Comparison of ENCODE assay signal across 20 mouse cellular contexts in the genomic region with DNA sequence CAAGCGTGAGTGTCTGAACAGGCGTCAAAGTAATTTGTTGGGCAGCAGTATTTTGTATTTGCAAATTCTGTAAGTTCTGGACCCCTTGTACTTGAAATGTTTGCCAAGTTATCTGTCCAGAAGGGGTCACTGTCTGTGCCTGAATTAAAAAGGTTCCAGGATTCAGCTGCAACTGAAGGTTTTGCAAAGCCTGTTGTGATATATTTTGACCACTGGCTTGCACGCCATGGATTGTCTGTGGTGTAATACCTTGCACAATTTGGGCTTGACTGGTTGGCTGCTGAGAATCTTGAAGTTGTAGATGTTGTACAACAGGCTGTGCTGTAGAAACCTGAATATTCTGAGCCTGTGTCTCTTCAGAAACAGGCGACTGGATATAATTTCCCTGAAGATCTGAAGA. TPM values are rescaled to one million over a fixed set of nuclear protein-coding genes. Genes with fewer than 3 reads are reported as not detected.
A peak's percentile ranks its signal among the peaks of the same experiment; 100 is the strongest.
DNase-seq lines count a peak whose midpoint lies in the region; ATAC-seq and TF ChIP-seq lines count a peak whose summit lies in the region.
"Had no signal": no experiment of that assay in that cellular context is flagged by ENCODE, and none has a peak within 500 bp of the region (broad histone marks: within the 10 kb centered on the region; RNA-seq: fewer than 3 reads in every experiment).

No protein-coding gene starts in this region.

- no peak overlapping the region for H3K4me2 ChIP-seq in CH12.LX (ENCODE audit: insufficient read depth, low read depth, poor library complexity, severe bottlenecking)
- H3K4me2 ChIP-seq: forebrain, embryonic 15.5 days; kidney, embryonic 15.5 days; limb, embryonic 13.5 days had no signal

- TF ChIP-seq CTCF in layer of hippocampus, adult 2 months (conservative IDR thresholded peaks at IDR 0.05), result 0 out of 2 replicates have a peak, but pooled peaks have one; percentile 13
- TF ChIP-seq CTCF in CH12.LX (conservative IDR thresholded peaks at IDR 0.05 in 1 of 2, IDR thresholded peaks at IDR 0.05 in 1 of 2; ENCODE audit: low read depth in 2 of 2, low read length in 2 of 2), result peak in 1 of 2 experiments; percentile 41; a peak in 2 of 4 replicates

- 96% methylated on average over 4 of the region's 4 CpGs for WGBS in embryonic facial prominence, embryonic 10.5 days

- in situ Hi-C loops in CH12.LX (cut with MboI; ENCODE audit: low pct_ligation_motif_present, low pct_unique_long_range_greater_than_20kb, low sequenced_read_pairs), result loop anchor here (5.0 to 25.0 kb wide), 2 partner anchors 87 to 317 kb away; no protein-coding TSS in a partner anchor

- peak; percentile 91 for ATAC-seq in megakaryocyte progenitor cell, adult 5-6 weeks (replicated peaks; ENCODE audit: poor library complexity)
- ATAC-seq: forebrain, embryonic 15.5 days had no signal

- TF ChIP-seq EP300 in CH12.LX (IDR thresholded peaks at IDR 0.05; ENCODE audit: low read length), result no peak

- intact Hi-C loops in heart, postnatal 36 days (cut with DNase I), result loop anchor here (10.0 kb wide), 1 partner anchor 456 kb away; no protein-coding TSS in a partner anchor

- H3K4me3 ChIP-seq in layer of hippocampus, adult 2 months, result no peak overlapping the region
- no peak overlapping the region for H3K4me3 ChIP-seq in CH12.LX (replicated peaks in 1 of 3; ENCODE audit: low read depth in 2 of 3, low read length in 2 of 3, poor library complexity in 1 of 3)
- no peak overlapping the region for H3K4me3 ChIP-seq in embryonic facial prominence, embryonic 10.5 days
- H3K4me3 ChIP-seq: forebrain, embryonic 15.5 days; gastrocnemius, adult 2 months; kidney, embryonic 15.5 days; left cerebral cortex, adult 2 months; limb, embryonic 13.5 days; midbrain, embryonic 10.5 days had no signal

- peaks cover 25 to 64% of the 10 kb centered on the region in 2 experiments for H3K36me3 ChIP-seq in CH12.LX (replicated peaks in 1 of 2; ENCODE audit: control insufficient read depth in 1 of 2, insufficient read depth in 1 of 2, low read length in 1 of 2)
- peaks cover 68% of the 10 kb centered on the region for H3K36me3 ChIP-seq in embryonic facial prominence, embryonic 10.5 days (replicated peaks)

- H3K9me3 ChIP-seq in CH12.LX (replicated peaks; ENCODE audit: low read length), result no peaks in the 10 kb centered on the region
- no peaks in the 10 kb centered on the region for H3K9me3 ChIP-seq in embryonic facial prominence, embryonic 10.5 days
- H3K9me3 ChIP-seq: forebrain, embryonic 15.5 days; kidney, embryonic 15.5 days; limb, embryonic 13.5 days; midbrain, embryonic 10.5 days had no signal

- no peak overlapping the region for H3K27ac ChIP-seq in layer of hippocampus, adult 2 months
- no peak overlapping the region for H3K27ac ChIP-seq in CH12.LX (ENCODE audit: insufficient read depth, low read depth)
- H3K27ac ChIP-seq in embryonic facial prominence, embryonic 10.5 days (replicated peaks), result no peak overlapping the region
- H3K27ac ChIP-seq: forebrain, embryonic 15.5 days; gastrocnemius, adult 2 months; kidney, embryonic 15.5 days; left cerebral cortex, adult 2 months; limb, embryonic 13.5 days; midbrain, embryonic 10.5 days had no signal

- TF ChIP-seq RAD21 in CH12.LX (IDR thresholded peaks at IDR 0.05; ENCODE audit: low read depth, low read length), result peak; percentile 38

- DNase-seq in layer of hippocampus, adult 2 months (ENCODE audit: low spot score in 2 of 2), result no peak
- no peak for DNase-seq in layer of hippocampus, postnatal 14 days (ENCODE audit: low spot score in 2 of 2)
- DNase-seq in CH12.LX (ENCODE audit: extremely low read depth), result no peak
- DNase-seq in adipocyte (ENCODE audit: low spot score), result peak; percentile 51
- DNase-seq in heart, postnatal 36 days, result no peak
- no peak for DNase-seq in embryonic facial prominence, embryonic 10.5 days (ENCODE audit: low spot score)
- DNase-seq: cerebellum, adult 11-12 months; gastrocnemius, adult 2 months; heart, postnatal 14 days; right cerebral cortex, postnatal 4 days; thymus, postnatal 14 days had no signal

- H3K79me2 ChIP-seq in CH12.LX (replicated peaks; ENCODE audit: control insufficient read depth, extremely low read depth, insufficient read depth, poor library complexity, severe bottlenecking), result peaks cover 78% of the 10 kb centered on the region

- dilution Hi-C loops in CH12.LX (cut with MboI; ENCODE audit: extremely low pct_ligation_motif_present, extremely low pct_unique_long_range_greater_than_20kb, low sequenced_read_pairs), result no loop called here

- no peak for TF ChIP-seq POLR2A in CH12.LX (IDR thresholded peaks at IDR 0.05; ENCODE audit: low read depth, low read length)

- H3K4me1 ChIP-seq in CH12.LX (ENCODE audit: control insufficient read depth in 1 of 2, insufficient read depth in 2 of 2), result peaks cover 3 to 26% of the 10 kb centered on the region in 2 experiments
- H3K4me1 ChIP-seq in embryonic facial prominence, embryonic 10.5 days, result no peaks in the 10 kb centered on the region
- H3K4me1 ChIP-seq: kidney, embryonic 15.5 days had no signal

- H3K27me3 ChIP-seq in CH12.LX (replicated peaks), result no peaks in the 10 kb centered on the region
- no peaks in the 10 kb centered on the region for H3K27me3 ChIP-seq in embryonic facial prominence, embryonic 10.5 days (replicated peaks; ENCODE audit: low read depth, poor library complexity, severe bottlenecking)
- H3K27me3 ChIP-seq: forebrain, embryonic 15.5 days; kidney, embryonic 15.5 days; limb, embryonic 13.5 days had no signal

- H3K9ac ChIP-seq in CH12.LX (ENCODE audit: insufficient read depth, low read depth), result no peak overlapping the region
- H3K9ac ChIP-seq: forebrain, embryonic 15.5 days; kidney, embryonic 15.5 days; limb, embryonic 13.5 days had no signal

TF ChIP-seq in CH12.LX, 34 proteins besides CTCF, POLR2A, EP300 and RAD21:
- TF ChIP-seq MAFK (IDR thresholded peaks at IDR 0.05; ENCODE audit: insufficient replicate concordance, low read length) (no peak), JUND (conservative IDR thresholded peaks at IDR 0.05; ENCODE audit: low read depth, low read length) (no peak), SMC3 (IDR thresholded peaks at IDR 0.05; ENCODE audit: low read depth, low read length) (peak; percentile 35)

RNA-seq across cellular contexts. Expression of a gene that starts 9.9 kb away (rescaled TPM):
- 10 to 100 TPM; 68.4 to 72.5 TPM for total RNA-seq in layer of hippocampus, adult 2 months (2021)
- total RNA-seq in layer of hippocampus, postnatal 14 days (2021), result 10 to 100 TPM; 51.1 to 58.2 TPM
- total RNA-seq in CH12.LX (2012; rRNA removed), result 37.7 and 41.8 TPM in 2 replicates
- total RNA-seq in CH12.LX (2014; rRNA removed), result 86.8 and 95.7 TPM in 2 replicates
- 33.8 and 40.4 TPM in 2 replicates for polyA plus RNA-seq in CH12.LX (2012; ENCODE audit: insufficient read length, low read depth)
- total RNA-seq in megakaryocyte progenitor cell, adult 5-6 weeks (2015), result 108 and 111 TPM in 2 replicates
- total RNA-seq in megakaryocyte progenitor cell, adult 5-6 weeks (2017), result 109 and 114 TPM in 2 replicates
- total RNA-seq in heart, postnatal 36 days (2021), result 10 to 100 TPM; 34.9 to 37.6 TPM
- 53.0 and 55.4 TPM in 2 replicates for polyA plus RNA-seq in embryonic facial prominence, embryonic 10.5 days (2016; fragmentation: Nextera tagmentation; extraction: Ambion mirVana)

RNA-seq across cellular contexts. Expression of a gene that starts 16.2 kb away (rescaled TPM):
- total RNA-seq in layer of hippocampus, adult 2 months (2021), result not detected
- not detected for total RNA-seq in layer of hippocampus, postnatal 14 days (2021)
- total RNA-seq in CH12.LX (2012; rRNA removed), result not detected in 2 replicates
- not detected in 2 replicates for total RNA-seq in CH12.LX (2014; rRNA removed)
- polyA plus RNA-seq in CH12.LX (2012; ENCODE audit: insufficient read length, low read depth), result not detected in 2 replicates
- not detected in 2 replicates for total RNA-seq in megakaryocyte progenitor cell, adult 5-6 weeks (2015)
- total RNA-seq in megakaryocyte progenitor cell, adult 5-6 weeks (2017), result not detected in 2 replicates
- not detected for total RNA-seq in heart, postnatal 36 days (2021)
- polyA plus RNA-seq in embryonic facial prominence, embryonic 10.5 days (2016; fragmentation: Nextera tagmentation; extraction: Ambion mirVana), result not detected in 2 replicates
- total RNA-seq: gastrocnemius, adult 2 months; heart, postnatal 14 days; layer of hippocampus, adult 18-20 months; left cerebral cortex, adult 2 months had no signal
- polyA plus RNA-seq: brain, embryonic 14.5 days; forebrain, embryonic 15.5 days; kidney, embryonic 15.5 days; limb, embryonic 13.5 days; lung, embryonic 16.5 days; midbrain, embryonic 10.5 days had no signal
